Mouse (Mus musculus) adrenal gland, adult 8-10 months (tissue): ENCODE measurements at regions not wholly inside any gene's neighbourhood (a gene's known extent, or its start where the extent isn't known, plus 50 kb on each side); places are given as distances from the start of the nearest gene placed in this dataset.
"Not testable (repeated sequence)": the region's sequence is repeated elsewhere in the genome, so short reads cannot be mapped to it uniquely, and the experiment has no call there.

Experiments used
- DNase-seq: peaks from one replicate; pipeline ENCODE4 v3.0.0; 2022

DNA sequence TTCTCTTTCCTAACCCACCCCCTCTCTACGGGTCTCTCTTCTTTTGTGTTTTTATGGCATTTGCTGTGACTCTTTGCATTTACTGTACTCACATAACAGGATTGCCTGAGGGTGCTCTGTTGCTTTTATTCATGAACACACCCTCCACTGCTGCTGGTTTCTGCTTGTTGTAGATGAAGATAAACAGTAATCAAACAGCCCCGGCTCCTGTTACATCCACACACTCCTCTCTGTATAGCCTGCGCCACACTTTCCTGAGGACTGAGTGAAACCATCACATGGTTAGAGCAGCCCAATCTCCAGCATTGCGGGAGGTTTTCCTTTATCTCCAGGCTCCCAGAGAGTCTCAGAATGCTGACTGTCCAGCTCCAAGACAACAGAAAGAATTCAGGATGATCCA lies 296.0 kb upstream of the Cdh4 start:
- no peak for DNase-seq

- no peak for DNase-seq
Observed at GRCm38 (mm10) chr2:179148194-179148593, 294.0 kb upstream of the Cdh4 start.

GRCm38 (mm10) chr2:179148667-179149066 lies 293.6 kb upstream of the Cdh4 start:
- no peak for DNase-seq

DNA sequence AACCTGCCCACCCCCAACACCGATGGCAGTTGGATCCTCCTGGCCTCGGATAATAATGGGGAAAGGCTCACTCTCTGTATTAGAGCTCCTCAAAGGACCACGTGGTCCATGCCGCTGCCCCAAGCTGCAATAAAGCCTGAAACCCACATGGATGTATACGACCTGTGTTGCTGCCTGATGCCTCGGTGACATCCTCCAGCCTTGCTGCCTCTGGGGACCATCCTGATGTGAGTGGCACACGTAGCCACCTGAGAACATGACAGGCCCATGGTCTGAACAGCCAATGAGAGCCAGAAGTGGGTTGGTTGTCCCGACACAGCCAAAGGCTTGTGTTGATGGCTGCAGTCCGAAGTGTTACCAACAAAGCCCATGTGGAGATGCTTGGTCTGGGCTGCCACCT lies 283.4 kb upstream of the Cdh4 start:
- DNase-seq: no peak

- DNase-seq: no peak
Observed at GRCm38 (mm10) chr2:179163116-179163515, 279.1 kb upstream of the Cdh4 start.

- no peak for DNase-seq
Observed at GRCm38 (mm10) chr2:179170157-179170556, 272.1 kb upstream of the Cdh4 start.

DNA sequence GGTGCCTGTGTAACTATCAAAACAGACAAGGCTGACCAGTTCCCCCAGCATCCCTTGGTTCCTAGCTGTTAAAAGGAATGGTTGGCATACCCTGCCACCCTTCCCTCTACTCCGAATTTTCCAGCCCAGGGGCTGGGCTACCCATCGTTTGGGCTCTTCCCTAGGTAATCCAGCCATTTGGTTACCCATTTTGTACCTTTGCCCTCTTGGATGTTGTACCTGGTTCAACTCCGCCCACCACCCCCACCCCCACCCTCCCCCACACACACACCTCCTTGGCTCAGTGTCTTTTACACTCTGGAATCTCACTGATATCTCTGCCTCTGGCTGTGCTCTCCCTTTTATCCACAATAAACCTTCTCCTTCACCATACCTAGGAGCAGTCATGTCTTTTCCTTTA lies 271.6 kb upstream of the Cdh4 start:
- DNase-seq: no peak

DNA sequence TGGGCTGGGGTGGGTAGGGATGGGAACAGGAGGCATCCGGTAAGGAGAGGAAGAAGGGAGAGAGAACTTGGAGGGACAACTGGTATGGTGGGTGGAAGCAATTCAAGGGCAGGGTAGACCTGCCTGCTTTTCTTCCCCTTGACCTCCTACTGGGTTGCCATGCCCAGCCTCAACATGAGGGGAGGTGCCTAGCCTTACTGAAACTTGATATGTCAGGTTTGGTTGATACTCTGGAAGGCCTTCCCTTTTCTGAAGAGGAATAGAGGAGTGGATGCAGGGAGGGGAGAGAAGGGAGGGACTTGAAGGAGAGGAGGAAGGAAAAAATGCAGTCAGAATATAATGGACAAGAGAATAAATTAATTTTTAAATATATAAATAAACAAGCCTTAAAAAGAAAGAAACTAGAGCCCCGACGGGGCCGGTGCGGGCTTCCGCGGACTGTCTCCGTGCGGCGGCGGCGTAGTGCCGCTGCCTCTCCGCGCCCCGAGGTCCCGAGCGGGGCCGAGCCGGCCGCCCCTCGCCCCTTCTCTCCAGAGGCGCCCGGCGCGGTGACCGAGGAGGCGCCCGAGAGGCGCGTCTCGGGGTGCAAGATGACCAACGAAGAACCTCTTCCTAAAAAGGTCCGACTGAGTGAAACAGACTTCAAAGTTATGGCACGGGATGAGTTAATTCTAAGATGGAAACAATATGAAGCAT lies 265.2 kb upstream of the Cdh4 start:
- DNase-seq: not testable (repeated sequence)

- no peak for DNase-seq
Observed at GRCm38 (mm10) chr2:179181366-179181765, 260.9 kb upstream of the Cdh4 start.

DNA sequence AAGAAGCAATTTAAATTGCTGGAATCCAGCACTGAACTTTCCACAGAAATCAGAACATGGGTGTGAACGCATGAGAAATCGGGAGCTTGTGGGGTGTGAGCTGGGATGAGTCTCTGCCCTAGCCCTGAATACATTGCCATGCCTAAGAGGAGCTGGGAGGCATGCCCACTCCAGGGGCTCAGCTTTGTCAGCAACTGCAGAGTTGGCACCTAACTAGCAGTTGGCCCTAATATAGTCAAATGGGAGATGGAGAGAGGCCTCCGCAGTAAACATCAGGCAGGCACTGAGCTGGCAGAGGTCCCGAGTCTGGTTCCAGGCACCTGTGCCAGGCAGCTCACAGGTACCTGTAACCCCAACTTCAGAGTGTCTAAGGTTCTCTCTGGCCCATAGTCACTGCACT lies 260.1 kb upstream of the Cdh4 start:
- no peak for DNase-seq

GRCm38 (mm10) chr2:179192906-179193496 lies 249.2 kb upstream of the Cdh4 start:
- DNase-seq: no peak

GRCm38 (mm10) chr2:179193507-179194160 lies 248.6 kb upstream of the Cdh4 start:
- DNase-seq: peak; percentile 35

DNA sequence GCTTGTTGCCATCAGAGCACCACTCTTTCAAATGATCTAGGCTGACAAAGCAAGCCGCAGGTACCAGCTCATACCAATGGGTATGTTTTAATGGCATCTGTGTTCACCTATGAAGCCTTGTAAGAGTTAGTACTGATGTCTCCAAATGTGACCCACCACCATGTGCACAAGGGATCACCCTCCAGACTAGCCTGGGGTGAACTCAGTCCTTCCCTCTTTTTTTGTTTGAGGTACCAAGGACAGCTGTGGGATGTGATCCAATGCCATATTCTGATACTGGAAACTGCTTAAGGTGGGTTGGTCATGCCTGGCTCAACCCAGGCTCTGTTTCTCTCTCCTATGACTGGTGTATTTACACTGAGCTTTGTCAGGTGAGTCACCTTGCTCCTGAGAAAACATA lies 244.8 kb upstream of the Cdh4 start:
- no peak for DNase-seq

DNA sequence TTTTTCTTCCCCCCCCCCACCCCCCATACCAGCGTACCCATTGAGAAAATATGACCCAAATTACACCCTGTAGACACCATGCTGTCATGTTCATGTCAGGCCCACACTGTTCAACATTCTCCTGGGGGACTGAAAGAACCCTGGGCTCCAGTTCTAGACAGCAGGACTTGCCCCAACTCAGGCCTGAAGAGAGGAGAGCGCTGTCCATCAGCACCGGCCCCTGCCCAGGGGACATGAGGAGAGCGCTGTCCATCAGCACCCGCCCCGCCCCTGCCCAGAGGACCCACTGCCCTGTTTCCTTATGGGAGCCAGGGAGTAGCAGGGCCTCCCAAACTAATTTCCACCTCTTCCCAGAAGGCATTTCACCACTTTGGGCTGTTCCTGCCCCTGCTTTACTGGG lies 241.7 kb upstream of the Cdh4 start:
- no peak for DNase-seq

DNA sequence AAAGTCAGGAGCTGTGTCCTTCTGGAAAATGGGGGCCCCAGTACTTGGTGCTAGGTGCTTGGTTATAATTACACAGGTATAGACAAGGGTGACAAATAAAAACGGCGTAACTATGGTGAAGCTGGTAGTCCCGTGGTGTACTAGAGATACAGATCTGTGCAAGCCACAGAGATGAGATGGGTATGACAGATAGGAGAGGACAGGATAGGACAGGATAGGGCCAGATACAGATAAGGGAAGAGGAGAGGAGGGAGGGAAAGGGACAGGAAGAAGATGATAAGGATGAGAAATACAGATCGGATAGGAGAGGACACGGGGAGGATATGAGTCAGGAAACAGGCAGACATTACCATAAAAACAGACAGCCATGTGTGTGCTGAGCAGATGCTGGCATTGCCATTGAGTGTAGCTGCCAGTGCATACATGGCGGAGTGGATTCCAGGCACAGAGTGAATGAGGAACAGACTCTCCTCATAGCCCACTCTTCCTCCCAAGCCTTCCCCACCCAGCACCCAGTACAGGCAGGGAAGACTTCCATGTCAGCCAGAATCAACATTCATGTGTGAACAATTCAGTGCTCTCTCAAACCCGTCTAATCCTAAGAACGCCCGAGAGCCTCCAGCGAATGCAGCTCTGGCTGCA lies 231.9 kb upstream of the Cdh4 start:
- no peak for DNase-seq

DNA sequence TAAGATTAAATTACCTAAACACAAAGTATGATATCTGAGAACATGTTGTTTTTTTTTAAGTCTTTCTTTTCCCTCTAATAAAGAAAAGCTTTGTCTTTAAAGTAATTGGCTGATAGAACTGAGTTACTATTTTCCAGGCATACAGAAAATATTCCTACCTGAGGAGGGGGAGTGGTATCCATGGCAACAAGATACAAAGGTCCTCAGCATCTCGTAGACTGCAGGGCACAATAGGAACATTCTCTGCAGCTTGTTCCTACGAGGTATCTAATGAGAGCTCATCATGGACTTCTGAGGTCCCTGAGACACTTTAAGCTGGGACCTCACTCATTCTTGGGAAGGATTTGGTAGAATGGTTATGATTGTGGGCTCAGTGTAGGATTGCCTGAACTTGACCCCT lies 225.5 kb upstream of the Cdh4 start:
- DNase-seq: no peak

- no peak for DNase-seq
Observed at GRCm38 (mm10) chr2:179228096-179228495, 214.1 kb upstream of the Cdh4 start.

GRCm38 (mm10) chr2:179231708-179232354 lies 210.4 kb upstream of the Cdh4 start:
- DNase-seq: no peak

- no peak for DNase-seq
Observed at GRCm38 (mm10) chr2:179238166-179238565, 204.1 kb upstream of the Cdh4 start.

DNA sequence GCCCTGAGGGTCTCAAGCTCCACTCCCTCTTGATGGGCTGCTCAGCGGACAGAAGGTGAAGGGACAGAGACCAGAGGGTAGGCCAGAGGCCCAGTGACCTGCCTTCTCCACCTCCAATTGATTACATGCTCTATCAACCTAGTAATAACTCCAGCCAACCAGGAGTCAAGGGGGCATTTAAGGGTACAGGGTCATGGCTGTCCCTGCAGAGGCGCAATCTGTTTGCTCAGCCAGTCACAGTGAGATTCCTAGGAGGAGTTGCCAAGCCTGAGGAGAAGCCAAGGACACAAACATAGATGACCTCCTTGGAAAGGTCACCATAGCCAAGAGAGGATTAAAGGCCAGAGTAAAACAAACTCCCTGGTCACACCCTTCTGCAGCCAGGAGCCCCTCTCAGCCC lies 181.3 kb upstream of the Cdh4 start:
- DNase-seq: no peak

- DNase-seq: no peak
Observed at GRCm38 (mm10) chr2:179263888-179264287, 178.3 kb upstream of the Cdh4 start.

DNA sequence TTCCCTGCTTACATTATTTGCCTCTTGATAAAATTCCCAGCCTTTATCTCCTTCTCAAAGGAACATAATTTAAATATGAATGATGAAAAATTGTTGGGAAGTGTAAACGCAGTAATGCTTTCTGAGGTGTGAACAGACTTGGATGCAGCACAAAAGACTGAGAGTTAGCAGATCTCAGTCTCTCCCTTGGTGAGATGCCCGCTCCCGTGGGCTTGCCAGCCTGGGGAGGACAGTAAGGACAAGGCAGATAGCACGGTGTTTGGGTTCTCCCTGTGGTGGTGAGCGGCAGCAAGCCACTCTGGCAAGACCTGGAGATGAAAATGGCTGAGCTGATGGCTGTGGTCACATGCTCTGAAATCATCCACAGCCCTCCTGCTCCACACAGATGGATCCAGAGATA lies 176.8 kb upstream of the Cdh4 start:
- no peak for DNase-seq
